Mouse (Mus musculus) bone marrow macrophage, adult 2 months (primary cell): ENCODE data around the gene 4930432K21Rik.

Experiments used
- CTCF ChIP-seq: IDR thresholded peaks from 2 replicates; pipeline ENCODE4 v1.5.1; 2012; ENCODE audit warnings: low read depth, mild to moderate bottlenecking, low read length, moderate library complexity
- POLR2A ChIP-seq: IDR thresholded peaks from 2 replicates; pipeline ENCODE4 v1.6.1; 2012; ENCODE audit warnings: mild to moderate bottlenecking, low read depth, low read length, borderline replicate concordance

DNA sequence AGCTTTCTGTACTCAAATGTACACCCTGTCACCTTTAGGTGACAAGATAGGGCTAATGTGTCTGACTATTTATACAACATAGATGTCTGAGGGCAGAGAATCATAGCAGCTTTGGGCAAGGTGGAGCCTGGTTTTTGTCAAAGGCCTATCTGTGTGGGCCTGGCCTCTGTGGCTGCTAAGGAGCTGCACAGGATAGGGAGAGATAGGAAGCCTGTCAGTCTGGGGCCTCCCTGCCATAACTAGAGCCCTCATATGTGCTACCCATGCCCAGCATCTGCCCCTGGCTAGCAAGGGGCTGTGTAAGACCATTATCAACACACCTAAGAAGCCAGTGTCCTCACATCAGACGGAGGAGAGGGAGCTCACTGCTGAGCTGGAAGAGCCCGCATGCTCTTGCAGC is 19.9 kb downstream of the 4930432K21Rik start:
- no peak for TF ChIP-seq CTCF
- TF ChIP-seq POLR2A, result no peak
